Mouse (Mus musculus): ENCODE data around the gene Mrpl14.

- TF ChIP-seq CTCF (IDR thresholded peaks at IDR 0.05; ENCODE audit: borderline replicate concordance, insufficient read depth, low read length) (no peak), POLR2A (IDR thresholded peaks at IDR 0.05; ENCODE audit: low read depth, low read length) (no peak)
Measured at GRCm38 (mm10) chr17:45726249-45726648, 40.1 kb downstream of the Mrpl14 start.
